Mouse (Mus musculus) erythroblast, embryonic 14.5 days (primary cell): ENCODE data around the gene Gm20517.
"Not testable (repeated sequence)": the region's sequence is repeated elsewhere in the genome, so short reads cannot be mapped to it uniquely, and the experiment has no call there.

Experiments used
- GATA1 ChIP-seq: IDR thresholded peaks from 2 replicates; pipeline ENCODE4 v1.6.1; 2012; ENCODE audit warnings: low read length, inconsistent platforms, mixed read lengths
- TAL1 ChIP-seq: IDR thresholded peaks from 3 replicates; pipeline ENCODE4 v1.6.1; 2012; ENCODE audit warnings: low read length, inconsistent platforms, mixed read lengths

DNA sequence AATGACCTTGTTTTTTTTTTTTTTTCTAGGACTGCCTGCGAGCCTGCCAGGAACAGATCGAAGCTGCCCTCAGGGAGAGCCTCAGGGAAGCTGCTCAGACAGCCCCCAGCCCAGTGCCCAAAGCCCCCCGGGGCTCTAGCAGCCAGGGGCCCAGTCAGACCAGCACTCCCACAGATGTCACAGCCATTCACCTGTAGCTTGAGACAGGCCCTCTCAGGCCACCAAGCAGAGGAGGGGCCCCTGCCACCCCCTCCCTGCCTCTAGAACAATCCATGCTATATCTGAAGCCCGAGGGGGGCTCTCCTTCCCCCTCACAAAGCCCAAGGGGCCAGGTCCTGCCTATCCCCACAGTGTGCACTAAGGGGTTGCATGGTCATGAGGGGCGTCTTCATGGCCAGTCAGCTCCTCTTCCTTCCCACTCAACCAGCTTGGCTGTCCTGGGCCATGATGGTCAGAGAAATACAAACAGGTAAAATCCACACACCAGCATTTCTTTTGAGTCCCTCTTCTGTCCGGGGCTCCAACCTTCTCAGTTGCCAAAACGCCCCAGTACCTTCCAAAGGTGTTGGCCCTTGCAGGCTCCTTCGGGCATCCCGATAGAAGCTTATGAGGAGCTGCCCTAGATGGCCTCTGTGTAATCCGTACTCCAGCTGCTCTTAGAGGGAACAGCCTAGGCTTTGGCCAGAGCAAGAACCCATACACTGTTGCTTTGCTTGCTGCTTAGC, 12.6 kb upstream of the Gm20517 start:
- TF ChIP-seq GATA1, TAL1: not testable (repeated sequence)
